Mouse (Mus musculus): Measurements from ENCODE around the gene 5430419D17Rik.

- TF ChIP-seq CHD1 (IDR thresholded peaks at IDR 0.05; ENCODE audit: low read depth, low read length) (no peak), CTCF (conservative IDR thresholded peaks at IDR 0.05 in 1 of 2, IDR thresholded peaks at IDR 0.05 in 1 of 2; ENCODE audit: low read depth in 2 of 2, low read length in 2 of 2) (no peak), POLR2AphosphoS2 (IDR thresholded peaks at IDR 0.05; ENCODE audit: low read depth, low read length) (no peak), EP300 (IDR thresholded peaks at IDR 0.05; ENCODE audit: low read length) (no peak), TCF12 (IDR thresholded peaks at IDR 0.05; ENCODE audit: low read depth, low read length) (no peak), ZC3H11A (IDR thresholded peaks at IDR 0.05; ENCODE audit: low read depth, low read length) (no peak), RAD21 (IDR thresholded peaks at IDR 0.05; ENCODE audit: low read depth, low read length) (no peak), NRF1 (IDR thresholded peaks at IDR 0.05; ENCODE audit: low read depth, low read length) (no peak), E2F4 (IDR thresholded peaks at IDR 0.05; ENCODE audit: insufficient replicate concordance, low read depth, low read length) (no peak), POLR2A (IDR thresholded peaks at IDR 0.05; ENCODE audit: low read depth, low read length) (no peak), JUN (IDR thresholded peaks at IDR 0.05; ENCODE audit: insufficient read depth, low read depth, low read length) (no peak), CHD2 (IDR thresholded peaks at IDR 0.05; ENCODE audit: low read length) (no peak)
Measured at GRCm38 (mm10) chr7:131306733-131307132, 132.5 kb downstream of the 5430419D17Rik start.
